ENCODE assay signal across 8 mouse cellular contexts in genomic region chr8:110010868-110011267, GRCm38 (mm10). TPM values are rescaled to one million over a fixed set of nuclear protein-coding genes. Genes with fewer than 3 reads are reported as not detected.
DNase-seq lines count a peak whose midpoint lies in the region; ATAC-seq and TF ChIP-seq lines count a peak whose summit lies in the region.
"Had no signal": no experiment of that assay in that cellular context is flagged by ENCODE, and none has a peak within 500 bp of the region (broad histone marks: within the 10 kb centered on the region; RNA-seq: fewer than 3 reads in every experiment).

No protein-coding gene starts in this region.

- peak; percentile 65 for TF ChIP-seq RAD21 in CH12.LX (IDR thresholded peaks at IDR 0.05; ENCODE audit: low read depth, low read length)

- H3K79me2 ChIP-seq in CH12.LX (replicated peaks; ENCODE audit: control insufficient read depth, extremely low read depth, insufficient read depth, poor library complexity, severe bottlenecking): no peaks in the 10 kb centered on the region

- POLR2A ChIA-PET in Patski (lab: Charles Lee): no interaction called here

- no peaks in the 10 kb centered on the region for H3K36me3 ChIP-seq in CH12.LX (replicated peaks in 1 of 2; ENCODE audit: control insufficient read depth in 1 of 2, insufficient read depth in 1 of 2, low read length in 1 of 2)
- H3K36me3 ChIP-seq: lung, embryonic 15.5 days had no signal

- TF ChIP-seq EP300 in CH12.LX (IDR thresholded peaks at IDR 0.05; ENCODE audit: low read length): no peak

- CTCF ChIA-PET in Patski (lab: Charles Lee): interaction anchor here (0.9 to 1.4 kb wide), 2 partner anchors 58 to 60 kb away, joined by 5 to 6 read pairs; no protein-coding TSS in a partner anchor

- H3K9ac ChIP-seq in CH12.LX (ENCODE audit: insufficient read depth, low read depth): no peak overlapping the region
- H3K9ac ChIP-seq: lung, embryonic 15.5 days had no signal

- no peak for ATAC-seq in Patski

- in situ Hi-C loops in CH12.LX (cut with MboI; ENCODE audit: low pct_ligation_motif_present, low pct_unique_long_range_greater_than_20kb, low sequenced_read_pairs): loop anchor here (10.0 kb wide), 1 partner anchor 54 kb away; no protein-coding TSS in a partner anchor
- in situ Hi-C loops in Patski (cut with MboI; ENCODE audit: low pct_unique_long_range_greater_than_20kb): no loop called here

- no peak for TF ChIP-seq POLR2A in CH12.LX (IDR thresholded peaks at IDR 0.05; ENCODE audit: low read depth, low read length)

- H3K4me2 ChIP-seq in CH12.LX (ENCODE audit: insufficient read depth, low read depth, poor library complexity, severe bottlenecking): no peak overlapping the region
- H3K4me2 ChIP-seq: lung, embryonic 15.5 days had no signal

- H3K4me1 ChIP-seq in CH12.LX (ENCODE audit: control insufficient read depth in 1 of 2, insufficient read depth in 2 of 2): peaks cover 3% of the 10 kb centered on the region in 2 experiments; a peak in 3 of 4 replicates
- H3K4me1 ChIP-seq: lung, embryonic 15.5 days had no signal

- peak; percentile 47 for DNase-seq in layer of hippocampus, adult 11-12 months (ENCODE audit: low spot score)
- DNase-seq in layer of hippocampus, postnatal 36 days: no peak
- DNase-seq in CH12.LX (ENCODE audit: extremely low read depth) (peak; percentile 72), Patski (ENCODE audit: low read depth, low spot score) (no peak)
- DNase-seq in cerebellum, postnatal 25 days: peak; percentile 39 to 67
- DNase-seq in kidney, postnatal 25 days: peak; percentile 57 to 71
- peak; percentile 36 for DNase-seq in ovary, postnatal 36 days (ENCODE audit: low spot score)

- no peak overlapping the region for H3K4me3 ChIP-seq in CH12.LX (replicated peaks in 1 of 3; ENCODE audit: low read depth in 2 of 3, low read length in 2 of 3, poor library complexity in 1 of 3)
- H3K4me3 ChIP-seq: lung, embryonic 15.5 days had no signal

- H3K27ac ChIP-seq in CH12.LX (ENCODE audit: insufficient read depth, low read depth): no peak overlapping the region
- H3K27ac ChIP-seq: lung, embryonic 15.5 days had no signal

- H3K9me3 ChIP-seq in CH12.LX (replicated peaks; ENCODE audit: low read length): no peaks in the 10 kb centered on the region
- H3K9me3 ChIP-seq: lung, embryonic 15.5 days had no signal

- no peaks in the 10 kb centered on the region for H3K27me3 ChIP-seq in CH12.LX (replicated peaks)
- H3K27me3 ChIP-seq in Patski: peaks cover 15% of the 10 kb centered on the region
- H3K27me3 ChIP-seq: lung, embryonic 15.5 days had no signal

- TF ChIP-seq CTCF in CH12.LX (conservative IDR thresholded peaks at IDR 0.05 in 1 of 2, IDR thresholded peaks at IDR 0.05 in 1 of 2; ENCODE audit: low read depth in 2 of 2, low read length in 2 of 2) (peak; percentile 82 to 84), Patski (IDR thresholded peaks at IDR 0.05) (peak; percentile 70)

- dilution Hi-C loops in CH12.LX (cut with MboI; ENCODE audit: extremely low pct_ligation_motif_present, extremely low pct_unique_long_range_greater_than_20kb, low sequenced_read_pairs): no loop called here

TF ChIP-seq in CH12.LX, 34 proteins besides CTCF, POLR2A, EP300 and RAD21:
- TF ChIP-seq GABPA (IDR thresholded peaks at IDR 0.05; ENCODE audit: insufficient replicate concordance, low read depth, low read length) (no peak), MAZ (IDR thresholded peaks at IDR 0.05; ENCODE audit: low read depth, low read length) (no peak), SMC3 (IDR thresholded peaks at IDR 0.05; ENCODE audit: low read depth, low read length) (peak; percentile 81)

RNA-seq across cellular contexts. Expression of gene Tat, which starts 20.6 kb away (rescaled TPM):
- total RNA-seq in layer of hippocampus, postnatal 36 days (2021): under 1 TPM in 1 of 2 experiments, not detected in 1; 0.32 TPM
- total RNA-seq in CH12.LX (2012; rRNA removed) (not detected in 2 replicates), CH12.LX (2014; rRNA removed) (not detected in 2 replicates)
- polyA plus RNA-seq in CH12.LX (2012; ENCODE audit: insufficient read length, low read depth) (not detected in 2 replicates), Patski (2021) (0.04 TPM)
- polyA plus RNA-seq: lung, embryonic 15.5 days had no signal

RNA-seq across cellular contexts. Expression of gene Chst4, which starts 28.7 kb away (rescaled TPM):
- under 1 TPM in 1 of 2 experiments, not detected in 1; 0.17 TPM for total RNA-seq in layer of hippocampus, postnatal 36 days (2021)
- not detected in 2 replicates for total RNA-seq in CH12.LX (2012; rRNA removed)
- not detected in 2 replicates for total RNA-seq in CH12.LX (2014; rRNA removed)
- not detected in 2 replicates for polyA plus RNA-seq in CH12.LX (2012; ENCODE audit: insufficient read length, low read depth)
- not detected for polyA plus RNA-seq in Patski (2021)

RNA-seq across cellular contexts. Expression of gene Marveld3, which starts 48.9 kb away (rescaled TPM):
- total RNA-seq in layer of hippocampus, postnatal 36 days (2021): not detected
- not detected in 2 replicates for total RNA-seq in CH12.LX (2012; rRNA removed)
- total RNA-seq in CH12.LX (2014; rRNA removed): not detected in 2 replicates
- polyA plus RNA-seq in CH12.LX (2012; ENCODE audit: insufficient read length, low read depth): not detected in 2 replicates
- polyA plus RNA-seq in Patski (2021): 11.7 TPM

Comparison
In these comparisons a context has a peak if more than half of its experiments do, and no peak if none do; other contexts are left out.
1. DNase-seq: peak in layer of hippocampus, adult 11-12 months (single experiment), CH12.LX (single experiment), cerebellum, postnatal 25 days (2 of 2), kidney, postnatal 25 days (2 of 2) and ovary, postnatal 36 days (single experiment); none in layer of hippocampus, postnatal 36 days (0 of 2) and Patski (single experiment).